In genomic region chr7:73118871-73119270, GRCm38 (mm10) we compare ENCODE assay signal across 8 mouse cellular contexts.
A peak's percentile ranks its signal among the peaks of the same experiment; 100 is the strongest.
DNase-seq lines count a peak whose midpoint lies in the region; ATAC-seq lines count a peak whose summit lies in the region.

No protein-coding gene starts in this region.

- ATAC-seq in kidney, embryonic 15.5 days (replicated peaks; ENCODE audit: low FRiP score), result no peak
- peak; percentile 49; the same call in 1 of the 2 replicates for ATAC-seq in heart, embryonic 16.5 days (replicated peaks; ENCODE audit: extremely low read depth, insufficient read depth, low FRiP score)
- no peak for ATAC-seq in erythroid progenitor cell, adult 5-6 weeks (replicated peaks; ENCODE audit: low FRiP score, poor library complexity, severe bottlenecking)
- ATAC-seq in forebrain, embryonic 11.5 days (replicated peaks; ENCODE audit: low FRiP score), result no peak

- no peak overlapping the region for H3K4me3 ChIP-seq in kidney, embryonic 15.5 days (replicated peaks)
- H3K4me3 ChIP-seq in heart, embryonic 16.5 days (ENCODE audit: low read length), result no peak overlapping the region
- no peak overlapping the region for H3K4me3 ChIP-seq in forebrain, embryonic 11.5 days (ENCODE audit: low read depth, low read length)

- no peaks in the 10 kb centered on the region for H3K9me3 ChIP-seq in kidney, embryonic 15.5 days (replicated peaks)
- no peaks in the 10 kb centered on the region for H3K9me3 ChIP-seq in heart, embryonic 16.5 days (replicated peaks; ENCODE audit: control insufficient read depth, low read length)
- no peaks in the 10 kb centered on the region for H3K9me3 ChIP-seq in forebrain, embryonic 11.5 days (ENCODE audit: control insufficient read depth, low read length)

- no peak overlapping the region for H3K27ac ChIP-seq in kidney, embryonic 15.5 days
- H3K27ac ChIP-seq in heart, embryonic 16.5 days (ENCODE audit: low read length), result no peak overlapping the region
- no peak overlapping the region for H3K27ac ChIP-seq in forebrain, embryonic 11.5 days (ENCODE audit: low read depth, low read length)

- peak; percentile 10 for DNase-seq in kidney, adult 18-20 months
- peak; percentile 47 for DNase-seq in adrenal gland, postnatal 10 days
- DNase-seq in lung, postnatal 10 days, result peak; percentile 51
- DNase-seq in forebrain, embryonic 11.5 days (ENCODE audit: low spot score), result no peak
- DNase-seq in left cerebral cortex, adult 18-20 months (ENCODE audit: low spot score in 2 of 2), result no peak

- no peaks in the 10 kb centered on the region for H3K36me3 ChIP-seq in kidney, embryonic 15.5 days
- no peaks in the 10 kb centered on the region for H3K36me3 ChIP-seq in heart, embryonic 16.5 days (ENCODE audit: control insufficient read depth, insufficient read depth)
- no peaks in the 10 kb centered on the region for H3K36me3 ChIP-seq in forebrain, embryonic 11.5 days (ENCODE audit: control insufficient read depth, insufficient read depth, low read length)

- H3K4me2 ChIP-seq in kidney, embryonic 15.5 days, result no peak overlapping the region
- no peak overlapping the region for H3K4me2 ChIP-seq in heart, embryonic 16.5 days (ENCODE audit: low read depth, low read length)
- H3K4me2 ChIP-seq in forebrain, embryonic 11.5 days (ENCODE audit: low read depth, low read length, severe bottlenecking), result no peak overlapping the region

- no peaks in the 10 kb centered on the region for H3K4me1 ChIP-seq in kidney, embryonic 15.5 days
- no peaks in the 10 kb centered on the region for H3K4me1 ChIP-seq in heart, embryonic 16.5 days (ENCODE audit: control insufficient read depth, insufficient read depth, low read length)
- H3K4me1 ChIP-seq in forebrain, embryonic 11.5 days (replicated peaks; ENCODE audit: control insufficient read depth, insufficient read depth, low read length), result no peaks in the 10 kb centered on the region

- 51% methylated on average over 8 of the region's 8 CpGs for WGBS in kidney, embryonic 15.5 days
- 34% methylated on average over 8 of the region's 8 CpGs for WGBS in heart, embryonic 16.5 days
- WGBS in forebrain, embryonic 11.5 days, result 73% methylated on average over 8 of the region's 8 CpGs

- no peaks in the 10 kb centered on the region for H3K27me3 ChIP-seq in kidney, embryonic 15.5 days
- no peaks in the 10 kb centered on the region; the same call in 1 of the 2 replicates for H3K27me3 ChIP-seq in heart, embryonic 16.5 days (ENCODE audit: control insufficient read depth, insufficient read depth, low read length)
- no peaks in the 10 kb centered on the region for H3K27me3 ChIP-seq in forebrain, embryonic 11.5 days (ENCODE audit: control insufficient read depth, insufficient read depth, low read length)

- H3K9ac ChIP-seq in kidney, embryonic 15.5 days, result no peak overlapping the region
- H3K9ac ChIP-seq in heart, embryonic 16.5 days (ENCODE audit: low read length), result no peak overlapping the region
- no peak overlapping the region for H3K9ac ChIP-seq in forebrain, embryonic 11.5 days (ENCODE audit: low read length)

Comparison
In these comparisons a context has a peak if more than half of its experiments do, and no peak if none do; other contexts are left out.
1. DNase-seq: peak in kidney, adult 18-20 months (single experiment), adrenal gland, postnatal 10 days (single experiment) and lung, postnatal 10 days (single experiment); none in forebrain, embryonic 11.5 days (single experiment) and left cerebral cortex, adult 18-20 months (0 of 2).